Mouse (Mus musculus): ENCODE data around the gene Sema3f.

- no peak for TF ChIP-seq CTCF (IDR thresholded peaks at IDR 0.05; ENCODE audit: low read depth)
- no peak for TF ChIP-seq EP300 (IDR thresholded peaks at IDR 0.05; ENCODE audit: low read depth)
Measured at GRCm38 (mm10) chr9:107709096-107709696, 1.1 kb downstream of the Sema3f start.
